Mouse (Mus musculus): Measurements from ENCODE around the gene Thop1. TPM values are rescaled to one million over a fixed set of nuclear protein-coding genes. Genes with fewer than 3 reads are reported as not detected.

The Thop1 gene
- total and polyA plus RNA-seq, 3 experiments: 81.1 to 123 (median 94.5) TPM

DNA sequence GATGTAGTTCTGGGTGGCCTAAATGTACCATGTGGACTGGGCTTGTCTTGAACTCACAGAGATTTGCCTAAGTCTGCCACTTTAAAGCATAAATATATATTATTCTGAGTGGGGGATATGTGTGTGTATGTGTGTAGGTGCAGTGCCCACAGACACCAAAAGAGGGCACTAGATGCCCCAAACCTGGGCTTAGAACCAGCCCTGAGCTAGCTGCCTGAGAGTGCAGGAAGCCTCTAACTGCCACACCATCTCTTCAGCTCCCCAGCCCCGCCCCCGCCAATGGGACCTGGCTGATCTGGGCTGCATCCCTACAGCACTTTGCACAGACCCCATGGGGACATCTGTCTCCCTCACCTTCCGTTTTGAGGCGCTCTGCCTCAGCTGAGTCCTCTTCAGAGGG lies 19.2 kb upstream of the Thop1 start:
- Histone ChIP-seq H3K9ac (ENCODE audit: insufficient read depth, low read depth) (no peak overlapping the region), H3K4me1 (ENCODE audit: control insufficient read depth in 1 of 2, insufficient read depth in 2 of 2) (no peaks in the 10 kb centered on the region), H3K9me3 (replicated peaks; ENCODE audit: low read length) (no peaks in the 10 kb centered on the region), H3K4me3 (replicated peaks in 1 of 3; ENCODE audit: low read depth in 2 of 3, low read length in 2 of 3, poor library complexity in 1 of 3) (no peak overlapping the region), H3K27ac (ENCODE audit: insufficient read depth, low read depth) (no peak overlapping the region), H3K27me3 (replicated peaks) (no peaks in the 10 kb centered on the region), H3K79me2 (replicated peaks; ENCODE audit: control insufficient read depth, extremely low read depth, insufficient read depth, poor library complexity, severe bottlenecking) (peaks cover 20% of the 10 kb centered on the region), H3K4me2 (ENCODE audit: insufficient read depth, low read depth, poor library complexity, severe bottlenecking) (no peak overlapping the region), H3K36me3 (replicated peaks in 1 of 2; ENCODE audit: control insufficient read depth in 1 of 2, insufficient read depth in 1 of 2, low read length in 1 of 2) (peaks cover 73 to 99% of the 10 kb centered on the region in 2 experiments)
- dilution Hi-C loops (cut with MboI; ENCODE audit: extremely low pct_ligation_motif_present, extremely low pct_unique_long_range_greater_than_20kb, low sequenced_read_pairs): no loop called here
- DNase-seq (ENCODE audit: extremely low read depth): peak; percentile 38
- no peak for TF ChIP-seq USF2 (conservative IDR thresholded peaks at IDR 0.05; ENCODE audit: low read depth, low read length)
- peak; percentile 59 for TF ChIP-seq SMC3 (IDR thresholded peaks at IDR 0.05; ENCODE audit: low read depth, low read length)
- TF ChIP-seq KAT2A (IDR thresholded peaks at IDR 0.05; ENCODE audit: insufficient replicate concordance, low read length): no peak
- TF ChIP-seq JUN (IDR thresholded peaks at IDR 0.05; ENCODE audit: insufficient read depth, low read depth, low read length): no peak
- TF ChIP-seq POLR2AphosphoS2 (IDR thresholded peaks at IDR 0.05; ENCODE audit: low read depth, low read length): no peak
- no peak for TF ChIP-seq CHD2 (IDR thresholded peaks at IDR 0.05; ENCODE audit: low read length)
- no peak for TF ChIP-seq ETS1 (conservative IDR thresholded peaks at IDR 0.05; ENCODE audit: low read depth, low read length)
- TF ChIP-seq BHLHE40 (IDR thresholded peaks at IDR 0.05; ENCODE audit: low read depth, low read length): no peak
- no peak for TF ChIP-seq NELFE (IDR thresholded peaks at IDR 0.05; ENCODE audit: low read depth, low read length)
- TF ChIP-seq CTCF (conservative IDR thresholded peaks at IDR 0.05 in 1 of 2, IDR thresholded peaks at IDR 0.05 in 1 of 2; ENCODE audit: low read depth in 2 of 2, low read length in 2 of 2): peak; percentile 24 to 68; a peak in 3 of 4 replicates
- TF ChIP-seq RAD21 (IDR thresholded peaks at IDR 0.05; ENCODE audit: low read depth, low read length): peak; percentile 44
- in situ Hi-C loops (cut with MboI; ENCODE audit: low pct_ligation_motif_present, low pct_unique_long_range_greater_than_20kb, low sequenced_read_pairs): no loop called here

DNA sequence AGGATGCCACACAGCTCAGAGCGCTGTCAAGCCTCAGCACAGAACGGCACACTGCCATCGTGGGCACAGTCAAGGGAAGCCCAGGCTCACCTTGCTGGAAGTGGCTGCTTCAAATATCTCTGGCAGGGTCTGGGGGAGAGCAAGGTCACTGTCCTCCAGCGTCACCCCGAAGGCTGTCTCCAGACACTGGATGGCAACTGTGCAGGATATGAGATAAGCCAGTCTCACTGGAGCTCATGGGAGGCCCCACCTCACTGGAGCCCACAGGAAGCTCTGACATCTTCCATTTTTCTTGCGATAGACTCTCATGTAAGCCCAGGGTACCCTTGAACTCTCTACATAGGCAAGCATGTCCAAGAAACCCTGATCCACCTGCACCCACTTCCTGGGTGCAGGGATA lies 18.7 kb upstream of the Thop1 start:
- no peak for DNase-seq (ENCODE audit: extremely low read depth)
- Histone ChIP-seq H3K4me2 (ENCODE audit: insufficient read depth, low read depth, poor library complexity, severe bottlenecking) (no peak overlapping the region), H3K4me3 (replicated peaks in 1 of 3; ENCODE audit: low read depth in 2 of 3, low read length in 2 of 3, poor library complexity in 1 of 3) (no peak overlapping the region), H3K4me1 (ENCODE audit: control insufficient read depth in 1 of 2, insufficient read depth in 2 of 2) (0 out of 4 replicates have a peak, but pooled peaks cover 0 to under 1% of the 10 kb centered on the region in 2 experiments), H3K79me2 (replicated peaks; ENCODE audit: control insufficient read depth, extremely low read depth, insufficient read depth, poor library complexity, severe bottlenecking) (peaks cover 23% of the 10 kb centered on the region), H3K27me3 (replicated peaks) (no peaks in the 10 kb centered on the region), H3K36me3 (replicated peaks in 1 of 2; ENCODE audit: control insufficient read depth in 1 of 2, insufficient read depth in 1 of 2, low read length in 1 of 2) (peaks cover 71 to 98% of the 10 kb centered on the region in 2 experiments), H3K27ac (ENCODE audit: insufficient read depth, low read depth) (no peak overlapping the region), H3K9ac (ENCODE audit: insufficient read depth, low read depth) (no peak overlapping the region), H3K9me3 (replicated peaks; ENCODE audit: low read length) (no peaks in the 10 kb centered on the region)
- in situ Hi-C loops (cut with MboI; ENCODE audit: low pct_ligation_motif_present, low pct_unique_long_range_greater_than_20kb, low sequenced_read_pairs) (no loop called here), dilution Hi-C loops (cut with MboI; ENCODE audit: extremely low pct_ligation_motif_present, extremely low pct_unique_long_range_greater_than_20kb, low sequenced_read_pairs) (no loop called here)
- TF ChIP-seq UBTF (IDR thresholded peaks at IDR 0.05; ENCODE audit: low read depth, low read length) (no peak), POLR2AphosphoS2 (IDR thresholded peaks at IDR 0.05; ENCODE audit: low read depth, low read length) (no peak), POLR2A (IDR thresholded peaks at IDR 0.05; ENCODE audit: low read depth, low read length) (no peak), MAZ (IDR thresholded peaks at IDR 0.05; ENCODE audit: low read depth, low read length) (no peak)

DNA sequence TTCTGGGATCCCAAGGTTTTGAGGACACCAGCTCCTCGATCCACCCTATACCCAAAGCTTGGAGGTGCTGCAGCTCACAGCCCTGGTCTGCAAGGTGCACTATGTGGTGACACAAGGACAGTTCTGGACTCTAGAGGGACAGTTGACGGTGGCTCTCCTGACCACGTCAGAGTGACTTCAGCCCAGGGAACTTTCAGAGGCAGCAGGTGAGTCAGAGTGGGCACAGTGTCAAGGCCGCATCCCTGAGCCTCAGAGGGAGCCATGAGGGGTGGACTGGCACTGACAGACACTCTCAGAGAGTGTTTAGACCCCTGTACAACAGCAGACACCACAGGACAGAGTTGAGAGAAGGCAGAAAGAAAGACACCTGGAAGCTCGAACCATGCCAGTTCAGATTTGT lies 17.3 kb upstream of the Thop1 start:
- H3K27me3 ChIP-seq (replicated peaks): no peaks in the 10 kb centered on the region
- peaks cover 58 to 99% of the 10 kb centered on the region in 2 experiments for H3K36me3 ChIP-seq (replicated peaks in 1 of 2; ENCODE audit: control insufficient read depth in 1 of 2, insufficient read depth in 1 of 2, low read length in 1 of 2)
- peaks cover 0 to 15% of the 10 kb centered on the region in 2 experiments; a peak in 2 of 4 replicates for H3K4me1 ChIP-seq (ENCODE audit: control insufficient read depth in 1 of 2, insufficient read depth in 2 of 2)
- no peak overlapping the region for H3K4me2 ChIP-seq (ENCODE audit: insufficient read depth, low read depth, poor library complexity, severe bottlenecking)
- no peak overlapping the region for H3K4me3 ChIP-seq (replicated peaks in 1 of 3; ENCODE audit: low read depth in 2 of 3, low read length in 2 of 3, poor library complexity in 1 of 3)
- DNase-seq (ENCODE audit: extremely low read depth): no peak
- H3K79me2 ChIP-seq (replicated peaks; ENCODE audit: control insufficient read depth, extremely low read depth, insufficient read depth, poor library complexity, severe bottlenecking): peaks cover 34% of the 10 kb centered on the region
- dilution Hi-C loops (cut with MboI; ENCODE audit: extremely low pct_ligation_motif_present, extremely low pct_unique_long_range_greater_than_20kb, low sequenced_read_pairs) (no loop called here), in situ Hi-C loops (cut with MboI; ENCODE audit: low pct_ligation_motif_present, low pct_unique_long_range_greater_than_20kb, low sequenced_read_pairs) (no loop called here)
- no peaks in the 10 kb centered on the region for H3K9me3 ChIP-seq (replicated peaks; ENCODE audit: low read length)
- H3K27ac ChIP-seq (ENCODE audit: insufficient read depth, low read depth): no peak overlapping the region
- H3K9ac ChIP-seq (ENCODE audit: insufficient read depth, low read depth): no peak overlapping the region
- TF ChIP-seq MYC (IDR thresholded peaks at IDR 0.05; ENCODE audit: low read depth, low read length) (no peak), E2F4 (IDR thresholded peaks at IDR 0.05; ENCODE audit: insufficient replicate concordance, low read depth, low read length) (no peak), MXI1 (IDR thresholded peaks at IDR 0.05; ENCODE audit: low read depth, low read length) (no peak), MEF2A (IDR thresholded peaks at IDR 0.05; ENCODE audit: borderline replicate concordance, low read depth, low read length) (no peak), BHLHE40 (IDR thresholded peaks at IDR 0.05; ENCODE audit: low read depth, low read length) (no peak), GABPA (IDR thresholded peaks at IDR 0.05; ENCODE audit: insufficient replicate concordance, low read depth, low read length) (no peak), TCF12 (IDR thresholded peaks at IDR 0.05; ENCODE audit: low read depth, low read length) (no peak), KAT2A (IDR thresholded peaks at IDR 0.05; ENCODE audit: insufficient replicate concordance, low read length) (no peak), ZMIZ1 (IDR thresholded peaks at IDR 0.05; ENCODE audit: low read depth, low read length) (no peak), RAD21 (IDR thresholded peaks at IDR 0.05; ENCODE audit: low read depth, low read length) (no peak), NRF1 (IDR thresholded peaks at IDR 0.05; ENCODE audit: low read depth, low read length) (no peak), JUN (IDR thresholded peaks at IDR 0.05; ENCODE audit: insufficient read depth, low read depth, low read length) (no peak), UBTF (IDR thresholded peaks at IDR 0.05; ENCODE audit: low read depth, low read length) (no peak), MAX (IDR thresholded peaks at IDR 0.05; ENCODE audit: low read length) (no peak), ETS1 (conservative IDR thresholded peaks at IDR 0.05; ENCODE audit: low read depth, low read length) (no peak), POLR2A (IDR thresholded peaks at IDR 0.05; ENCODE audit: low read depth, low read length) (no peak), MAFK (IDR thresholded peaks at IDR 0.05; ENCODE audit: insufficient replicate concordance, low read length) (no peak), USF1 (IDR thresholded peaks at IDR 0.05; ENCODE audit: low read depth, low read length) (no peak), POLR2AphosphoS2 (IDR thresholded peaks at IDR 0.05; ENCODE audit: low read depth, low read length) (no peak)

Measured in CH12.LX (cell line).